Mouse (Mus musculus): Measurements from ENCODE around the gene Psme4. TPM values are rescaled to one million over a fixed set of nuclear protein-coding genes. Genes with fewer than 3 reads are reported as not detected.
A peak's percentile ranks its signal among the peaks of the same experiment; 100 is the strongest.

Psme4 gene
- total RNA-seq, 2 experiments from 2014 or later = 39.0 to 49.8 TPM

DNA sequence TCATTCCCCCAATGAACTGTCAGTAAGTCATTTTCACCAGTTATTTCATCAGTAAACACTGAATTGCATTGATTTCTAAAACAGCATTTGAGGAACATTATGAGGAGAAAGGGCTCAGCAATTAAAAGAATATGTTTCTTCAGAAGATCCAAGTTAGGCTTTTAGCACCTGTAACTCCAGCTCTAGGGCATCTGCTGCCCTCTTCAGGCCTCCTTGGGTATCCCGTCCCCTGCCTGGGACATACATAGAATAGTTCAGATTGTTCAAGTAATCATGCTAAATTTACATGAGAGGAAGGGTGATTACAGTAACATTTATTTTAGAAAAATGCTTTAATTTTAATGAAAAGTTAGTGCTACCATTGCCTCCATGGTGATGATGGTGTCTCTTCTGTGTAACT lies 28.0 kb downstream of the Psme4 start:
- DNase-seq (ENCODE audit: low spot score in 2 of 2) = no peak
- peak; percentile 79 for TF ChIP-seq CTCF (conservative IDR thresholded peaks at IDR 0.05)
- Histone ChIP-seq H3K27ac (no peak overlapping the region), H3K4me3 (no peak overlapping the region)

DNA sequence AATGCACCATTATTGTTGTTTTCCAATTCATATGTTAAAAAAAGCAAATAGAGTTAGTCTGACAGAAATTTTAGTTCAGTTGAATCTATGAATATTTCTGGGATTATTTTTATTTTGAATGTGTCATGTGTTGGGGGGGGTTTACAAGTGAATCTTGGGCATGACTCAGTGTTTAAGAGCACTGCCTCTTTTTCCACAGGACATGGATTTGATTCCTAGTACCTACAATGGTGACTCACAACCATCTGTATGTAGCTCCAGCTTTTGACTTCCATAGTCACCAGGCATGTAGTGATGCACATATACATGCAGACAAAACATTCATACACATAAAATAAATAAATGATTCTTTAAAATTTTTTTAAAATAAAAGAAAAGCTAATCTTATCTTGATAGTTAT lies 28.6 kb downstream of the Psme4 start:
- Histone ChIP-seq H3K4me3 (no peak overlapping the region), H3K27ac (no peak overlapping the region)
- DNase-seq (ENCODE audit: low spot score in 2 of 2) = no peak
- no peak for TF ChIP-seq CTCF (conservative IDR thresholded peaks at IDR 0.05)

DNA sequence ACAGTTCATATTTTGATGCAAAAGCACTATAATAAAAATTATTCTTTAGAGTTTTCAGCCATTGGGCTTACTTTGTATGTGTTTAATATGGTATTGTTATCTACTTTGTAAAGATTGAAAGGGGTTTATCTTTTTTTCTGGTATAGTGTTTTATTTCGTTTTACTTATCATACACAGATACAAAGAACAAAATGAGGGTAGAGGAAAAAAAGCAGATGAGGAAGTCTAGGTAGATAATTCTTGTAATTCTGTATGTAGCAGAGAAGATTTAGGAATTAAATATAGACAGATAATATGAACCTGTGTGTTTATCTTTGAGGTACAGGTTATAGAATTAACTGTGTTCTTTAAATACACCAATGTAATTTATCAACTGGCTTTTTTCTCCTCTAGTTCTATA lies 30.9 kb downstream of the Psme4 start:
- no peak overlapping the region for H3K27ac ChIP-seq
- no peak for DNase-seq (ENCODE audit: low spot score in 2 of 2)
- TF ChIP-seq CTCF (conservative IDR thresholded peaks at IDR 0.05) = no peak
- no peak overlapping the region for H3K4me3 ChIP-seq

DNA sequence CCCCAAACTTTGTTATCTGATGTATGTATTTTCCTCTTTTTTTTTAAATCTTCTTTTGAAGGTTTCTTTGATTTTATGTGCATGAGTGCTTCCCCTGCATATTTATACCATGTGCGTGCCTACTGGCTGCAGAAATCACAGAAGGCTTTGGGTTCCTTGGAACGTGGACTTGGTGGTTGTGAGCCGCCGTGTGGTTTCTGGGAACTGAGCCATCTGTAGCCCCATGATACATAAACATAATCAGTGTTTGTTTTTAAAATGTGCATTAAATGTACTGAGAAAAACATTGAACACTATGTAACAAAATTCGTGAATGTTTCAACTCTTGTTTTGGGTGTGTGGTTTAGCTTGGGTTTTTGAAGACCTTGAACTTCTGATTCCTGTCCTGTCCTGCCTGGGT lies 49.6 kb downstream of the Psme4 start:
- H3K27ac ChIP-seq = no peak overlapping the region
- H3K4me3 ChIP-seq = no peak overlapping the region
- TF ChIP-seq CTCF (conservative IDR thresholded peaks at IDR 0.05) = no peak
- DNase-seq (ENCODE audit: low spot score in 2 of 2) = no peak

DNA sequence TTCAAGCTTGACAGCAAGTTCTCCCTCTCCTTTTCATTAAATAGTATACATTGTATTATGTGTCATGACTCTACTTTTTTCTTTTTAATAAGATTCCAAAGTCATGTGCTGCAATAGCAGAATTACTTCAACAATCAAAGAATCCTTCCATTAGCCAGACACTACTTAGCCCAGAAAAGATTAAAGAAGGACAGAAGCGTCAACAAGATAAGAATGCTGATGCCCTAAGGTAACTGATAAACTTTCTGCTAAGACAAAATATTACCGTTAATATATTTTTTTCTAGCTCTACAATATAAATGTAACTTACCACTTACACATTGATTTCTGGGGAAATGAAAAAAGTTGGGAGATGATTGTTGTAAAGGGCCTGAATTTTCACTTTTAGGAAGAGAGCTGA lies 67.3 kb downstream of the Psme4 start:
- H3K27ac ChIP-seq = no peak overlapping the region
- no peak overlapping the region for H3K4me3 ChIP-seq
- no peak for DNase-seq (ENCODE audit: low spot score in 2 of 2)
- TF ChIP-seq CTCF (conservative IDR thresholded peaks at IDR 0.05) = no peak

DNA sequence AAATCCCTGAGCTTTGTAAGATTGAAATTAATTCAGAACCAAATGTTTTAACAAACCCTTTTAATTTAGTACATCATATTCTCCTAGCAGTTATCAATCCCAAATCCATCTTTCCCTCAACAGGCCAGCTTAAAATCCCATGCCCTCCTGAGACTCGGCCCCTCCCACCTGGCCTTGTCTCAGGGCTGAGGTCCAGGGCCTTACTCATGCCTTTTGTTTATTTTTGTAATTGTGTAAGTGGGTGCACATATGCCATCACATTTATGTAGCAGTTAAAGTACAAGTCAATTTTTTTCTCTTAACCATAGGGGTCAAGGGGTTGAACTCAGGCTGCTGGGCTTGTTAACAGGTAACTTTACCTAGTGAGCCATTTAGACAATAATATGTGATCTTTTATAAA lies 72.8 kb downstream of the Psme4 start:
- TF ChIP-seq CTCF (conservative IDR thresholded peaks at IDR 0.05) = no peak
- Histone ChIP-seq H3K27ac (no peak overlapping the region), H3K4me3 (no peak overlapping the region)
- DNase-seq (ENCODE audit: low spot score in 2 of 2) = no peak

DNA sequence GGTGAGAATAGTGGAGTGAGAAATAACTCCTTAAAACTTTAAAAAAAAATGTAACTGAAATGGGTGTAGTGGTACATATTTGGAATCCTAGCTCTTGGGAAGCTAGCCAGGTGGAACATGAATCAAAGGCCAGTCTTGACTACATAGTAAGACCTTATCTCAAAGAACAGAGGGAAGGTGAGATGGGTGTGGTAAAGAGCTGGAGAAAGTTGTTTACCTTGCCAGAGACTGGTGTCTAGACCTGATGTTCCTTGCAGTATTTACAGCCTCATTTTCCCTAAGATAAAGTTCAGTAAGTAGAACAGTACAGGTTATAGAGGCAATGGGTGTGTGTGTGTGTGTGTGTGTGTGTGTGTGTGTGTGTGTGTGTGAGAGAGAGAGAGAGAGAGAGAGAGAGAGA lies 100.9 kb downstream of the Psme4 start:
- Histone ChIP-seq H3K27ac (no peak overlapping the region), H3K4me3 (no peak overlapping the region)
- DNase-seq (ENCODE audit: low spot score in 2 of 2) = no peak
- TF ChIP-seq CTCF (conservative IDR thresholded peaks at IDR 0.05) = no peak

DNA sequence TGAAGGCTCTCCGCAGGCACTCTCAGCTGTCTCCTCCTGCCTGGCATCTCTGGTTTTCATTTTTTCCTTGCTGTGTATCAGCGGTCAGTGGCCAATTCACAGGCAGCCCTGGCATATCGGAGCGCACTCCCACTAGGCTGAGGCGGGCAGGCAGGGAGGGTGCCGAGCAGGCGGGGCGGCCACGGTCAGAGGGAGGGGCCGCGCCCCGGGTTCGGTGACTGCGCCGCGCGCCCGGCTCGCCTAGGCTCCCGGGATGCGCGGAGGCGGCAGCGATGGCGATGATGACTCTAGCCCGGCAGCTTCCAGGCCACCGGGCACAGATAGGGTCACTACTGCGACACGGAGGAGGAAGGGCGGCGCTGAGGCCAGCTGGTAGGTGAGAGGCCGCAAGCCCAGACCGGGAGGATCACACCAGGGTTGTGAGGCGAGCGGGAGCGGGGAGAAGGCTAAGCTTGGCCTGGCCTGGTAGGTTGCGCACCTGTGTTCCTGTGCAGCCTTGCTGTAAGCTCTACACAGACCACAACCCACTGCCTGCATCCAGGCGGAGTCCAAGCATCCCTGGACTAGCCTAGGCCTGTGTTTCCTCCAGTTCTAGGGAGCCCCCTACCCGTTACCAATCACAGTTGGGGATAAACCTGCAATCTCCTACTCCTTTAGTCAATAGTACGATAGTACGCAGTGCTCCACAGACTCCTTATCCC lies 113.8 kb downstream of the Psme4 start, which contains the start of the genes Gpr75 and Asb3:
Gene Gpr75 (plus strand): TSS at position 188 of the 701 bp plus-strand sequence.
Gene Asb3 (plus strand): TSS at position 246 of the 701 bp plus-strand sequence.
- peak; percentile 23 for TF ChIP-seq CTCF (conservative IDR thresholded peaks at IDR 0.05)
- DNase-seq (ENCODE audit: low spot score in 2 of 2) = peak; percentile 61 to 77
- H3K27ac ChIP-seq = peak within 1 kb of the TSS; percentile 99
- peak within 1 kb of the TSS; percentile 85 for H3K4me3 ChIP-seq

DNA sequence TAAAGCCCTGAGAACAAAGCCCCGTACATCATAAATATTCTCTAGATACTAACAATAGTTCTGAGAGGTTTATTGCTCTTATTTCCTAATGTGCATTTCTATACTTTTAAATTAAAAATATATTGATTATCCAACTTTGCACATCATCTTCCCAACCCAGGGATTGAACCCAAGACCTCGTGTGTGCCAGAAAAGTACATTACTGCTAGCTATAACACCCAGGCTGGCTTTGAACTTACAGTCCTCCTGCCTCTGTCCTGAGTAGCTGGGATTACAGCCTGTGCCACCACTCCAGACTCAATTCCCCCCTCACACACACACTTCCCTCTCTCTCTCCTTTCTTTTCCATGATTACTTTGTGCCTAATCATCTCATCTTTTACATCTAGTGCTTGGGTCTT lies 116.6 kb downstream of the Psme4 start:
- H3K4me3 ChIP-seq = no peak overlapping the region
- no peak for DNase-seq (ENCODE audit: low spot score in 2 of 2)
- TF ChIP-seq CTCF (conservative IDR thresholded peaks at IDR 0.05) = no peak
- no peak overlapping the region for H3K27ac ChIP-seq

DNA sequence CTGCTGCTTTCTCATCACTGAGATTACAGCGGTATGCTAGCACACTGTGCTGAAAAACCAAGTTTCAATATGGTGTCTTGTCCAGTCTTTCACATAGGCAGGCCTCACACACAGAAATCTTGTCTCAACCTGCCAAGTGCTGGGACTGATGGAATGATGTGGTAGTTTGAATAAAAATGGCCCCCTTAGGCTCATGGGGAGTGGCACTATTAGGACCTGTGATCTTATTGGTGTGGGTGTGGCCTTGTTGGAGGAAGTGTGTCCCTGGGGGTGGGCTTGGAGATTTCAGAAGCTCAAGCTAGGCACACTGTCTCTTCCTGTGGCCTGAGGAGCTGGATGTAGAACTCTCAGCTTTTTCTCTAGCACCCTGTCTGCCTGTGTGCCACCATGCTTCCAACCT lies 124.7 kb downstream of the Psme4 start:
- TF ChIP-seq CTCF (conservative IDR thresholded peaks at IDR 0.05) = no peak
- H3K4me3 ChIP-seq = no peak overlapping the region
- DNase-seq (ENCODE audit: low spot score in 2 of 2) = no peak
- H3K27ac ChIP-seq = no peak overlapping the region

DNA sequence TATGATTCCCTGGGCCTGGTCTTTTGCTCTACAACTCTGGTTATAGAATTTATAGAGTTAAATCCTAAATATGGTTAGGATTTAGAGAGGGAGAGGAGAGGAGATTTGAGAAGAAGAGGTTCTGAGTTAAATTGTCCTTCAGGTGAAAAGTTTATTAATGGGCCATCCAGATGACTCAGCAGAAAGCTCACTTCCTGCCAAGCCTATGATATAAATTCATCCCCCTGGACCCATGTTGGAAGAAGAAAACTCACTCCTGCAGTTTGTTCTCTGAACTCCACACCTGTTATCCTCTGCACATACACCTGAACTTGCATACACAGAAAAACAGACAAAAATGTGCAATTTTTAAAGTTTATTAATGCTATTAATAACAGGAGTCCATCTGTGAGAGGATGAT lies 127.8 kb downstream of the Psme4 start:
- Histone ChIP-seq H3K4me3 (no peak overlapping the region), H3K27ac (no peak overlapping the region)
- TF ChIP-seq CTCF (conservative IDR thresholded peaks at IDR 0.05) = no peak
- no peak for DNase-seq (ENCODE audit: low spot score in 2 of 2)

DNA sequence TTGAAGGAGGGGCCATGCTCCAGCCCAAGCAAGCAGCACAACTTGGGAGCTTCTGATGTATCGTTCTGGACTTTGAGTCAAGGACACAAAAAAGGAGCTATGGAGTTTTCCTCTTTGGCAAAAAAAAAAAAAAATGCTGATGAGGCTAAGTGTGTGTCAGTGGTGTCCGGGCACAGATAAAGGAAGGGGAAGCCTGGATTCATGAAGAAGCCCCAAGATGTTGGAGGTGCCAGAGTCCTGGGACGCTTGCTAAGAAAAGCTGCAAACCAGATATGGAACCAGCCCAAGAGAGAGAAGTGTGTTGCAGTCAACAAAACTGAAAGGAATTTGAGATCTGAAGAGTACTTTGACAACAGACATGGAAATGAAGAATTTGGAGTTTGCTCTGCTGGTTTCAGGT lies 140.8 kb downstream of the Psme4 start:
- H3K4me3 ChIP-seq = no peak overlapping the region
- DNase-seq (ENCODE audit: low spot score in 2 of 2) = no peak
- H3K27ac ChIP-seq = no peak overlapping the region
- TF ChIP-seq CTCF (conservative IDR thresholded peaks at IDR 0.05) = no peak

DNA sequence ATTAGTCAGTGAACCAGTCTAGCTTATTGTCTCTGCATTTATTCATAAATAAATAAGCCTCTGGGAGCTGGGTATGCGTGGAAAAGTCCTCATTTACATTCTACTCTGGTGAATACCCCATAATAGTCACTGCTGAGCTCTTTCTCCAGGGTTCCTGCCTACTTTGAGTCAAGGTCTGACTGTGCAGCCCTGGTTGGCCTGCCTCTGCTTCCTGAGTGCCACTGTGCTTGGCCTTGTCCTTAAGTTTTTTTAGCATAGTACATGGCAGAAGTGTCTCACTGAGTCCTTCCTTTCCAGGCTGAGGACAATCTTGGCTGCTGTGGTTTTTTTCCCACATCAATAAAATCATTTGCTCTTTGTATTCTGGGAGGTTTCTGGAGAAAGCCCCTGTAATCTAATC lies 149.1 kb downstream of the Psme4 start:
- TF ChIP-seq CTCF (conservative IDR thresholded peaks at IDR 0.05) = no peak
- Histone ChIP-seq H3K27ac (no peak overlapping the region), H3K4me3 (no peak overlapping the region)

DNA sequence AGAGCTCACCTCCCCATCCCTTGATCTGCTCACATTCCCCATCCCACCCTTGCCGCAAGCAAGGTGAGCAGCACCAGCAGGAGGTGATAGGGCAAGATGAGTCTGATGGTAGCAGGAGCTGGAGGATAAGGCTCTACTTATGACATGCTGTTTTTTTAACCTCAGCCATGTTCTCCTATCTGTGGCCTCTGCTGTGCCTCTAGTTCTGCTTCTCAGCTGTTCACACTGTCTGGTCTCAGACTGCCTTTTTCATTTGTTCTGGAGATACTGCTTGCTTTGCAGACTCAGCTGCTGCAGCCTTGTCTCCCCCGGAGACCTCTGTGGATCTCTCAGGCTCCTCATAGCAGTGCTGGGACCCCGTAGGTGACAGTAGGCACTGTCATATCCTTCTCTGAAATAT lies 151.8 kb downstream of the Psme4 start:
- no peak for DNase-seq (ENCODE audit: low spot score in 2 of 2)
- no peak overlapping the region for H3K4me3 ChIP-seq
- no peak for TF ChIP-seq CTCF (conservative IDR thresholded peaks at IDR 0.05)
- H3K27ac ChIP-seq = no peak overlapping the region

More for the DNA sequence above, 149.1 kb downstream of the Psme4 start:
- no peak for DNase-seq (ENCODE audit: low spot score in 2 of 2)
